Mouse (Mus musculus) kidney, embryonic 15.5 days (tissue): ENCODE measurements around the gene Spink8. TPM values are rescaled to one million over a fixed set of nuclear protein-coding genes. Genes with fewer than 3 reads are reported as not detected.
A peak's percentile ranks its signal among the peaks of the same experiment; 100 is the strongest.
"Not testable (repeated sequence)": the region's sequence is repeated elsewhere in the genome, so short reads cannot be mapped to it uniquely, and the experiment has no call there.

Experiments used
- ATAC-seq: fragments of 200-750 bp; cut with Nextera tagmentation; replicated peaks from 2 replicates; pipeline ENCODE4 v1.8.0; 2017; ENCODE audit warnings: moderate TSS enrichment; ENCODE audit not compliant: low FRiP score
- H3K27ac ChIP-seq: fragments of 300-500 bp; sonication (generic); 2 replicates; pipeline ENCODE4 v1.5.1; 2015; ENCODE audit warnings: mild to moderate bottlenecking, inconsistent platforms
- H3K27me3 ChIP-seq: fragments of 300-500 bp; sonication (generic); 2 replicates; pipeline ENCODE4 v1.6.1; 2015; ENCODE audit warnings: inconsistent platforms
- H3K36me3 ChIP-seq: fragments of 300-500 bp; sonication (generic); 2 replicates; pipeline ENCODE4 v1.6.1; 2015; ENCODE audit warnings: inconsistent platforms
- H3K4me1 ChIP-seq: fragments of 300-500 bp; sonication (generic); 2 replicates; pipeline ENCODE4 v1.6.1; 2015; ENCODE audit warnings: inconsistent platforms
- H3K4me2 ChIP-seq: fragments of 300-500 bp; sonication (generic); 2 replicates; pipeline ENCODE4 v1.6.1; 2015; ENCODE audit warnings: moderate library complexity, mild to moderate bottlenecking, inconsistent platforms
- H3K4me3 ChIP-seq: fragments of 300-500 bp; sonication (generic); replicated peaks from 2 replicates; pipeline ENCODE4 v1.5.1; 2015; ENCODE audit warnings: mild to moderate bottlenecking, inconsistent platforms
- H3K9ac ChIP-seq: fragments of 300-500 bp; sonication (generic); 2 replicates; pipeline ENCODE4 v1.6.1; 2015; ENCODE audit warnings: mild to moderate bottlenecking, inconsistent platforms
- H3K9me3 ChIP-seq: fragments of 300-500 bp; sonication (generic); replicated peaks from 2 replicates; pipeline ENCODE4 v1.6.1; 2016; ENCODE audit warnings: inconsistent platforms
- WGBS: fragments of 180-500 bp; shearing (Covaris S2); methylation state at CpG from one replicate; pipeline ENCODE4 v1.1.7; 2015; ENCODE audit warnings: mixed read lengths; 5-methylcytosine and 5-hydroxymethylcytosine counted together
- polyA plus RNA-seq: library from polyadenylated mRNA; unstranded; fragments of >200 nt; fragmentation: Nextera tagmentation; extraction: Ambion mirVana; gene quantifications from 2 replicates; pipeline ENCODE4 v1.2.1, GENCODE M21; 2015

Gene Spink8
- polyA plus RNA-seq: 14.2 and 14.3 TPM in 2 replicates

GRCm38 (mm10) chr9:109811980-109812379 is at the start of gene Spink8:
Gene Spink8 (plus strand): TSS chr9:109812280.
- WGBS: 46% methylated on average over 1 of the region's 1 CpGs
- peaks cover 24% of the 10 kb centered on the region for H3K4me1 ChIP-seq
- H3K36me3 ChIP-seq: no peaks in the 10 kb centered on the region
- no peak within 1 kb of the TSS for H3K4me2 ChIP-seq
- no peak for ATAC-seq
- H3K4me3 ChIP-seq: no peak within 1 kb of the TSS
- 0 out of 2 replicates have a peak within 1 kb of the TSS, but pooled peaks have one; percentile 4 for H3K9ac ChIP-seq
- no peaks in the 10 kb centered on the region for H3K27me3 ChIP-seq
- H3K27ac ChIP-seq: 0 out of 2 replicates have a peak within 1 kb of the TSS, but pooled peaks have one; percentile 49
- no peaks in the 10 kb centered on the region for H3K9me3 ChIP-seq

GRCm38 (mm10) chr9:109766841-109767240 is 45.2 kb upstream of the Spink8 start:
- H3K4me3 ChIP-seq, H3K4me1 ChIP-seq, H3K9ac ChIP-seq, H3K9me3 ChIP-seq, H3K36me3 ChIP-seq, ATAC-seq, H3K4me2 ChIP-seq, H3K27me3 ChIP-seq, H3K27ac ChIP-seq: not testable (repeated sequence)
- 74% methylated on average over 1 of the region's 1 CpGs for WGBS

- WGBS: 87% methylated on average over 4 of the region's 4 CpGs
Observed at GRCm38 (mm10) chr9:109790570-109790969, 21.5 kb upstream of the Spink8 start, which contains the start of gene Fbxw27. Gene Fbxw27 (minus strand): TSS chr9:109790670.

GRCm38 (mm10) chr9:109795221-109795620 is 16.9 kb upstream of the Spink8 start:
- Histone ChIP-seq H3K9me3 (no peaks in the 10 kb centered on the region), H3K4me2 (no peak overlapping the region), H3K4me1 (no peaks in the 10 kb centered on the region), H3K27me3 (no peaks in the 10 kb centered on the region), H3K36me3 (no peaks in the 10 kb centered on the region), H3K27ac (no peak overlapping the region), H3K9ac (no peak overlapping the region), H3K4me3 (no peak overlapping the region)
- 54% methylated on average over 2 of the region's 2 CpGs for WGBS
- ATAC-seq: no peak

More at GRCm38 (mm10) chr9:109790570-109790969, 21.5 kb upstream of the Spink8 start, which contains the start of gene Fbxw27:
- not testable (repeated sequence) for H3K9me3 ChIP-seq, H3K27ac ChIP-seq, H3K36me3 ChIP-seq, H3K4me2 ChIP-seq, H3K4me1 ChIP-seq, H3K9ac ChIP-seq, H3K4me3 ChIP-seq, ATAC-seq, H3K27me3 ChIP-seq

GRCm38 (mm10) chr9:109795811-109796210 is 16.3 kb upstream of the Spink8 start:
- 88% methylated on average over 2 of the region's 2 CpGs for WGBS
- Histone ChIP-seq H3K36me3 (no peaks in the 10 kb centered on the region), H3K27me3 (no peaks in the 10 kb centered on the region), H3K4me3 (no peak overlapping the region), H3K4me2 (no peak overlapping the region), H3K4me1 (no peaks in the 10 kb centered on the region), H3K27ac (no peak overlapping the region), H3K9ac (no peak overlapping the region), H3K9me3 (no peaks in the 10 kb centered on the region)
- no peak for ATAC-seq

- Histone ChIP-seq H3K9me3 (no peaks in the 10 kb centered on the region), H3K4me1 (no peaks in the 10 kb centered on the region), H3K4me2 (no peak overlapping the region), H3K27me3 (no peaks in the 10 kb centered on the region), H3K4me3 (no peak overlapping the region), H3K36me3 (no peaks in the 10 kb centered on the region), H3K9ac (no peak overlapping the region), H3K27ac (no peak overlapping the region)
- ATAC-seq: peak; percentile 25; the same call in 1 of the 2 replicates
- 95% methylated on average over 1 of the region's 1 CpGs for WGBS
Observed at GRCm38 (mm10) chr9:109798051-109798450, 14.0 kb upstream of the Spink8 start.

GRCm38 (mm10) chr9:109805596-109805995 is 6.5 kb upstream of the Spink8 start:
- not testable (repeated sequence) for H3K27ac ChIP-seq, H3K9ac ChIP-seq, H3K4me3 ChIP-seq, ATAC-seq, H3K9me3 ChIP-seq, H3K27me3 ChIP-seq, H3K4me2 ChIP-seq, H3K36me3 ChIP-seq
- peaks cover 25% of the 10 kb centered on the region for H3K4me1 ChIP-seq
- 48% methylated on average over 2 of the region's 2 CpGs for WGBS

GRCm38 (mm10) chr9:109806260-109806659 is 5.8 kb upstream of the Spink8 start:
- peaks cover 25% of the 10 kb centered on the region for H3K4me1 ChIP-seq
- peak; percentile 35; the same call in 1 of the 2 replicates for ATAC-seq
- WGBS: 24% methylated on average over 1 of the region's 1 CpGs

GRCm38 (mm10) chr9:109806695-109807293 is 5.3 kb upstream of the Spink8 start:
- peak overlapping the region; percentile 90 for H3K27ac ChIP-seq
- no peaks in the 10 kb centered on the region for H3K27me3 ChIP-seq
- H3K4me3 ChIP-seq: no peak overlapping the region
- peaks cover 25% of the 10 kb centered on the region for H3K4me1 ChIP-seq
- WGBS: 33% methylated on average over 2 of the region's 2 CpGs
- no peaks in the 10 kb centered on the region for H3K36me3 ChIP-seq
- no peak overlapping the region for H3K4me2 ChIP-seq
- H3K9ac ChIP-seq: no peak overlapping the region
- no peaks in the 10 kb centered on the region for H3K9me3 ChIP-seq
- peak; percentile 89 for ATAC-seq

More at GRCm38 (mm10) chr9:109806260-109806659, 5.8 kb upstream of the Spink8 start:
- H3K36me3 ChIP-seq: no peaks in the 10 kb centered on the region
- H3K27me3 ChIP-seq: no peaks in the 10 kb centered on the region
- no peak overlapping the region for H3K4me2 ChIP-seq
- H3K9ac ChIP-seq: no peak overlapping the region
- peak overlapping the region; percentile 90 for H3K27ac ChIP-seq
- no peak overlapping the region for H3K4me3 ChIP-seq
- H3K9me3 ChIP-seq: no peaks in the 10 kb centered on the region

GRCm38 (mm10) chr9:109807898-109808297 is 4.2 kb upstream of the Spink8 start:
- peak overlapping the region; percentile 90 for H3K27ac ChIP-seq
- peak; percentile 16 for ATAC-seq
- peaks cover 27% of the 10 kb centered on the region for H3K4me1 ChIP-seq
- H3K9me3 ChIP-seq: no peaks in the 10 kb centered on the region
- peak overlapping the region; percentile 23 for H3K4me2 ChIP-seq
- H3K9ac ChIP-seq: no peak overlapping the region
- H3K4me3 ChIP-seq: no peak overlapping the region
- H3K27me3 ChIP-seq: no peaks in the 10 kb centered on the region
- no peaks in the 10 kb centered on the region for H3K36me3 ChIP-seq
- 14% methylated on average over 3 of the region's 3 CpGs for WGBS

- Histone ChIP-seq H3K27ac (0 out of 2 replicates have a peak overlapping the region, but pooled peaks have one; percentile 49), H3K9ac (no peak overlapping the region), H3K4me1 (peaks cover 9% of the 10 kb centered on the region; the same call in 1 of the 2 replicates), H3K4me3 (no peak overlapping the region), H3K9me3 (no peaks in the 10 kb centered on the region), H3K27me3 (no peaks in the 10 kb centered on the region), H3K4me2 (no peak overlapping the region), H3K36me3 (no peaks in the 10 kb centered on the region)
- no peak; the same call in 1 of the 2 replicates for ATAC-seq
- WGBS: 53% methylated on average over 7 of the region's 7 CpGs
Observed at GRCm38 (mm10) chr9:109813424-109813823, 1.3 kb downstream of the Spink8 start.

GRCm38 (mm10) chr9:109816341-109816740 is 4.3 kb downstream of the Spink8 start:
- Histone ChIP-seq H3K36me3 (no peaks in the 10 kb centered on the region), H3K9ac (no peak overlapping the region), H3K27ac (peak overlapping the region; percentile 41; the same call in 1 of the 2 replicates), H3K4me1 (peaks cover 8% of the 10 kb centered on the region; the same call in 1 of the 2 replicates), H3K4me2 (no peak overlapping the region), H3K27me3 (no peaks in the 10 kb centered on the region), H3K9me3 (no peaks in the 10 kb centered on the region), H3K4me3 (no peak overlapping the region)
- ATAC-seq: no peak
- WGBS: 51% methylated on average over 6 of the region's 6 CpGs
